Mouse (Mus musculus): ENCODE data around the gene Ndufaf3.

Gene Ndufaf3

GRCm38 (mm10) chr9:108572321-108572720, 5.1 kb upstream of the Ndufaf3 start:
- no peak for DNase-seq (ENCODE audit: low spot score)

- DNase-seq (ENCODE audit: low spot score) = no peak
These were observed 4.3 kb upstream of the Ndufaf3 start for GRCm38 (mm10) chr9:108571401-108571973.

DNA sequence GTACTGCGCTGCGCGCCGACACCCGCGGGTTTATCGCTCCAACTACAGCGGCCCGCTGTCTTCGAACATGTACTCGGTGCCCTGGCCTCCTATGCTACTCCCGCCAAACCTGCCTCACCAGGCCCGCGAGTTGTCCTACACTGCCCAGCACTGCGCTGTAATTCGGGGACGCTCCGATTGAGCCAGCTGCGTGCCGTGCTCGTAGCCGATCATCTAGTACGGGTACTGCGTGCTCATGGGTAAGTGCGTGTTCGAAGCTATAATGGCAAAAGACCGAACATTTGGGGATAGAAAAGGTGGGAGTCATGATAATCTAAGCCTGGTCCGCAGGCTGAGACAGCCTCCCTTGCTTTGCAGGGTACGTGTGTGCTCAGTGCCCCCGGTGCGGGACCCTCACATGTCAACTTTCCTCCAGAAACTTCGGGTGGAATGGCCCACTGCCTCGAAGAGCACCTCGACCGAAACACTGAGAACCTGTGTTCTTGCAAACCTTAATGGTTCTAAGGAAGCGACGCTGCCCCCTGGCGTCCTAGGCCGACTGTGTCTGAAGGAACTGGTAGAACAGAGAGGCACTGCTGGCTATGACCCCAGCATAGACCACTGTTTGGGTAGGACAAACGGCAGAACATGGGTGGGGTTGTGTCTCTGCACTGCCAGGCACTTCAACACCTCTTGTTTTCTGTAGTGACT, 3.1 kb upstream of the Ndufaf3 start:
- peak; percentile 83 for DNase-seq (ENCODE audit: low spot score)

GRCm38 (mm10) chr9:108569381-108570206, 2.4 kb upstream of the Ndufaf3 start, which contains the start of gene Dalrd3:
Dalrd3 (plus strand) TSS chr9:108569886.
- DNase-seq (ENCODE audit: low spot score) = peak; percentile 86

- no peak for DNase-seq (ENCODE audit: low spot score)
These were observed 1.3 kb upstream of the Ndufaf3 start for GRCm38 (mm10) chr9:108568511-108568921.

- no peak for DNase-seq (ENCODE audit: low spot score)
These were observed 741 bp upstream of the Ndufaf3 start for GRCm38 (mm10) chr9:108567931-108568419.

DNA sequence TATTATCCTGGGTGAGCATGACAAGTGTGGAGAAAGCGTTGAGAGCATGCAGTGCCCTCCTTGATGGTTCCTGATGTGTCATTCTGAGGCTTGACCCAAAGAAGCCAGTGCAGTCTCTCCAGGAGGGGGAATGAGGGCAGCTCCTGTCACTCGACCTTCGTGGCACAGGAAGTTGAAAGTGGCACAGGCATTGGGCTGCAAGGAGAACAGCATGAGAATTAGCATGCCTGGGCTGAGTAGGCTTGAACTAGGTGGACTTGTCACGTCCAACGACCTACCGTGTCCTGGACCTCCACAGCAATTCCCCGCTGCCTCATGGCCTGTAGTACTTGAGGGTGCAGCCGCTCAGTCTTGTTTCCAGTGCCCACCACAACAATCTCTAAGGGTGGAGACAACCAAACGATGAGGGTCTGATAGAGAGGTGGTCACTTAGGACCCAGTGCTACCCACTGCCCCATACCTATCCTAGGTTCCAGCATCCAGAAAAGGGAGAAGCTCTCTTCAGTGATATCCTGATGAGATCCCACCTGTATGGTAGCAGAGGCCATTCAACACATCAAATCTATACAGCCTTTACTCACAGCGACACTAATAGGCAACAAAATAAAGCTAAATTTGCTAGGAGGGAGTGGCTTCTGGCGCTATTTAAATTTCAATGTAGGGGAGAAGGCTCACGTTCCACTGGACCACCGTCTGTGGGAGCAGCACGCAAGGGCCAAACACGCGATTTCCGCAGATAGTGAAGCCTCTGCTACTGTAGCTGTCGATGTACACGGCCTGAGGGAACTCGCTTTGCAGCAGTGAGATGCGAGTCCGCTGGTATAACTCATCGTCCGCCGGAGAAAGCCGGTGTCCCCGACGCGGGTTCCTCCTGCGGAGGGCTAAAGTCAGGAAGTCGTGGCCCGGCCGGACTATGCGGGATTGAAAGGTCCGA, 1.1 kb downstream of the Ndufaf3 start:
- DNase-seq (ENCODE audit: low spot score) = no peak

DNA sequence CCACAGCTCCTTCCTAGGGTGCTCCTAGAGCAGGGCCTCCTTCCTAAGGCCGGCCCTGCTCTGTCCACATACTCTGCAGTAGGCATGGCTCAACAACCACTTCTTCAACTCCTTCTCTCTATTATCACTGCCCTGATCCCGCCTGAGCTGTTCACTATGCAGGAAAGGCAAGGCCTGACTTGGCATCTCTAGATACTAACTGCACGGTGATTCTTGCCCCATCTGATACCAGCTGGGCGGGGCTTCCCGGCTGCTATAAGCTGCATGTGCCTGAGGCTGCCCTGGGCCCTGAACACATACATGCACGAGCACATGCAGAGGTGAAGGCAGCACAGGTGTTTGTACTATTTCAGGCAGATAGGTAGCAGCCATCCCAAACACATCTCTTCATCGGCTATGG, 3.1 kb downstream of the Ndufaf3 start:
- DNase-seq (ENCODE audit: low spot score) = no peak

DNA sequence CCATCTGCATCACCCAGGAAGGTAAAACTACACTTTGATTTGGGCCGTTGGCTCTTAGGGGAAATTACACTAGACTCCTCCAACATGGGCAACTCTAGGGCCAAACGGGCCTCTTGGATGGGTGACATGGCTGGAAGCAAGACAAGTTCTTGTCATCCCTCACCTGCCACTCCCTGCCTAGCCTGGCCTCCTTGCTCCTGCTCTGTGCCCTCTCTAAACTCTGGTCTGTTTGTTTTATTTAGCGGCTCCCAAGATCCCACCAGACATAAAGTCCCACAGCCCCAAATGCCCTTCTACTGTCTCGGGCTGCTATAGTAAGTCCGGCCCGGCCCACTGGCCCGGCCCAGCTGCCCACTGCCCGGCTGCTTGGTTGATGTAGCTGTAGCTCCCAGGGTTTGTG, 3.6 kb downstream of the Ndufaf3 start:
- DNase-seq (ENCODE audit: low spot score) = no peak

- DNase-seq (ENCODE audit: low spot score) = peak; percentile 97
These were observed 6.9 kb downstream of the Ndufaf3 start, which contains the start of gene Impdh2 for GRCm38 (mm10) chr9:108560227-108560841. Impdh2 (plus strand) TSS chr9:108560286.

DNA sequence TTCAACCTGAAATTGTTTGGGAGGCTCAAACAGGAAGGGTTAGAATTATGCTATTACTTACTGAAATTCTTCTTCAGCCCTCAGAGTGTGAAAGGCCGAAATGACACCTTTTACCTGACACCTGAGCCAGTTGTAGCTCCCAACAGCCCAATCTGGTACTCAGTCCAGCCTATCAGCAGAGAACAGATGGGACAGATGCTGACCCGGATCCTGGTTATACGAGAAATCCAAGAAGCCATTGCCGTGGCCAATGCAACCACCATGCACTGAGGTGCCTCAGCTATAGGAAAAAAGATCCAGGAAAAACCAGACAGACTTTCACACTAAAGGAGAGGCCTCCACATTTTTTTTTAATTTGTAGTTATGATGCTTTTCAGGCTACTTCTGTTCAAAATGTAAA, 8.1 kb downstream of the Ndufaf3 start:
- no peak for DNase-seq (ENCODE audit: low spot score)

GRCm38 (mm10) chr9:108546875-108547274, 20.4 kb downstream of the Ndufaf3 start:
- DNase-seq (ENCODE audit: low spot score) = no peak

GRCm38 (mm10) chr9:108545986-108546385, 21.2 kb downstream of the Ndufaf3 start:
- DNase-seq (ENCODE audit: low spot score) = no peak

GRCm38 (mm10) chr9:108540846-108541245, 26.4 kb downstream of the Ndufaf3 start:
- DNase-seq (ENCODE audit: low spot score) = peak; percentile 34

DNA sequence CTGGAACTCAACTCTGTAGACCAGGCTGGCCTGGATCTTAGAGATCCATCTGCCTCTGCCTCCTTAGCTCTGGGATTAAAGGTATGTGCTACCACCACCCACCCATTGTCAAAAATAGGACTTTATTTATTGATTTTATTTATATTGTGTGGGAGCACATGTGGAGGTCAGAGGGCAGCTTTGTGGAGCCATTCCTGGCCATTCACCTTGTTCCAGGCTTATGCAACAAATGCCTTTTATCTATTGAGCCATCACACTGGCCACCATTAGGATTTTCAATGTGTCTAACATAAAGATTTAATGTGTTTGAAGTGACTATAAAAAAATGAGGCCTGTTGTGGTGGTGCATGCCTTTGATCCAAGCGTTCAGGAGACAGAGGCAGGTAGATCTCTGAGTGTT, 35.7 kb downstream of the Ndufaf3 start:
- no peak for DNase-seq (ENCODE audit: low spot score)

DNA sequence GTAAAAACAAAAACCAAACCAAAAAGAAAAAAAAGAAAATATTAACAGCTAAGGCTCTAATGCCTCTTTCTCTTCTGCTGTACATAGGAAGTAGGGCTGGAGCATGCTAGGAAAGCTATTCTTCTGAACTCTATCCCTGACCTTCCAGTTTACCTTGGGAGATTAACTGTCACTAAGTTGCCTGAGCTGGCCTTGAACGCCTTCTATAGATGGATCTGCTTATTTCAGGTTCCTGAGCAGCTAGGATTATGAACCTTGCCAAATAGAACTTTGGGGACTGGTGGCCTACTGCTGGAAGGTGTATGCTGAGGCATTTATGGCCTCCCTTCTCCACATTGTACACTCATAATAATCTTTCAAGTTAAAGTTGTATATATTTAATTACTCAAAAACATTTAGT, 36.3 kb downstream of the Ndufaf3 start:
- DNase-seq (ENCODE audit: low spot score) = no peak

DNA sequence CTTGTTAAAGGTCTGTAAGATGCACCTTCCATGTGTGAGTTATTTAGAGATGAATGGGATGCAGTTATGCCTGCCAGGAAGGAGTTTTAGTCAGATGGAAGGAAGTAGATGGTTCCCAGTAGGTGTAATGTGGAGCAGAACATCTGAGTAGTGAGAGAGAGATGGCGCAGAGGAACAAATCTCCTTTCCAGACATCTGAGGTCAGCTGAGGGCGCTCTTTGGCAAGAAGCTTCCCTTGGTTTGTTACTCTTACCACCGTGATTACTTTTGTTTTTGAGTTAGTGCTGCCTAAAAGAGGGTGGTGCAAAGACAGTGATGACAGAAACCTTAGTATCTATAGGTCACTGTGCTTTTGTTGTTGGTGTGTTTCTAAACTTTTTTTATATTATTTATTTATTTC, 41.8 kb downstream of the Ndufaf3 start:
- DNase-seq (ENCODE audit: low spot score) = no peak

DNA sequence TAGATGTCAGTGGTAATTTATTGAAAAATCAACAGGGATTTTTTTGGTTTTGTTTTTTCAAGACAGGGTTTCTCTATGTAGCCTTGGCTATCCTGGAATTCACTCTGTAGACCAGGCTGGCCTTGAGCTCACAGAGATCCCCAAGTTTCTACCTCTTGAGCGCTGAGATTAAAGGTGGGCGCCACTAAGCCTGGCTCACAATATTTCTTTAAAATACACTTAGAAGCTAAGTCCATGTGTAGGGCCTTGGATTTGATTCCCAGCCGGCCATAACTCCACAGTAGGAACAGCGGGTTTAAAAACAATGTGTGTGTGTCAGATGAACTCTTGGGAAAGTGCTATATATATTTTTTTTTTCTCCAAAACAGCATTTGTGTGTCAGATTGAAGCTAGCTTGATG, 43.9 kb downstream of the Ndufaf3 start:
- no peak for DNase-seq (ENCODE audit: low spot score)

DNA sequence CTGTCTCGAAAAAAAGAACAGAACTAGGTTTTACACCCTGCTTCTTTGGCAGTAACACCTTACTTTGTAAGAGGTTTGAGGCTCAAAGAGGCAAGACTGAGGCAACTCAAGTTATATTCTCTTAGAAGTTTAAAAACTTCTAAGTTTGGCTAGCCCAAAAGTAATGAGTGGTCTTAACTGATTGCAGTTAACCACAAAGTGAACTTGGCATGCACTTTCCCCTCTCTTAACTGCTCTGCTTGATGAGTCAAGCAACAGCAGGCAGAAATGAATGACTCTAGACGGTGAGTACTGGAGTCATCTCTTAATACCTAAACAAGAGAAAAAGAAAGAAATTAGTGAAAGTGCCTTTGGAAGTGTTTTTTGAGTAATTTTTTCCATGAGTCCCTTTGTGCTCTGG, 45.6 kb downstream of the Ndufaf3 start:
- DNase-seq (ENCODE audit: low spot score) = no peak

DNA sequence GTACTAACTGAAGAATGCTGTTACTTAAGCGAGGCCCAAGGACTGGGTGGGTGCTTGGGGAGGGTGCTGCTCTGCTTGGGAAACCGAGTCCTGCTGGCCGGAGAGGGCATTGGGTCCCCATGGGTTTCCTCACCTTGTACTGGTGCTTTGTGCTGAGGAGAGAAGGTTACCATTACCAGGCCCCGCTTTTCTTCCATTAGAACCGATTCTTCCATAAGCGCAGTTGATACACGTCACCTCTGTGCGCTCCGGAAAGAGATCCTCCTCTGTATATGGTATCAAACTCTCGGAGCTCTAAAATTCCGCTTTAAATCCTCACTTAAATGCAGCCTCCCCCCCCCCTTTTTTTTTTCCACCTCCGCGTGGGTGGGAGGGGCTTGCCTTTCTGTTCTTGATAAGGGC, 49.3 kb downstream of the Ndufaf3 start:
- DNase-seq (ENCODE audit: low spot score) = peak; percentile 70

- DNase-seq (ENCODE audit: low spot score) = peak; percentile 78
These were observed 49.8 kb downstream of the Ndufaf3 start for GRCm38 (mm10) chr9:108517253-108517930.

All from T-cell, adult 2 months (primary cell).